Mouse (Mus musculus): Measurements from ENCODE around the gene Csad. TPM values are rescaled to one million over a fixed set of nuclear protein-coding genes. Genes with fewer than 3 reads are reported as not detected.
A peak's percentile ranks its signal among the peaks of the same experiment; 100 is the strongest.
"Not testable (repeated sequence)": the region's sequence is repeated elsewhere in the genome, so short reads cannot be mapped to it uniquely, and the experiment has no call there.

Csad gene
- polyA plus RNA-seq, 1 experiment: 33.2 TPM

- WGBS: 21% methylated on average over 21 of the region's 21 CpGs
These were observed 31.0 kb upstream of the Csad start for GRCm38 (mm10) chr15:102235371-102236027.

GRCm38 (mm10) chr15:102233896-102234295 lies 29.4 kb upstream of the Csad start:
- Histone ChIP-seq H3K27ac (ENCODE audit: insufficient read depth, low read length) (peak overlapping the region; percentile 68), H3K4me3 (ENCODE audit: extremely low read depth, insufficient read depth, insufficient read length) (no peak overlapping the region; the same call in 1 of the 2 replicates), H3K27me3 (ENCODE audit: control insufficient read depth, insufficient read depth, low read length) (no peaks in the 10 kb centered on the region), H3K36me3 (ENCODE audit: control insufficient read depth, insufficient read depth, low read length) (no peaks in the 10 kb centered on the region), H3K4me1 (ENCODE audit: control insufficient read depth, insufficient read depth, insufficient read length) (peaks cover 40% of the 10 kb centered on the region)
- peak in 1 of 2 experiments; percentile 56 for DNase-seq (ENCODE audit: low read depth in 1 of 2, low spot score in 2 of 2)
- TF ChIP-seq POLR2A (IDR thresholded peaks at IDR 0.05; ENCODE audit: low read depth, low read length) (no peak), CTCF (IDR thresholded peaks at IDR 0.05; ENCODE audit: extremely low read depth, insufficient read depth, insufficient read length, insufficient replicate concordance) (no peak)
- WGBS: 0% methylated on average over 2 of the region's 2 CpGs

More at GRCm38 (mm10) chr15:102235371-102236027, 31.0 kb upstream of the Csad start:
- Histone ChIP-seq H3K4me3 (ENCODE audit: extremely low read depth, insufficient read depth, insufficient read length) (peak overlapping the region; percentile 14; the same call in 1 of the 2 replicates), H3K27ac (ENCODE audit: insufficient read depth, low read length) (peak overlapping the region; percentile 38), H3K4me1 (ENCODE audit: control insufficient read depth, insufficient read depth, insufficient read length) (peaks cover 40% of the 10 kb centered on the region), H3K27me3 (ENCODE audit: control insufficient read depth, insufficient read depth, low read length) (no peaks in the 10 kb centered on the region), H3K36me3 (ENCODE audit: control insufficient read depth, insufficient read depth, low read length) (no peaks in the 10 kb centered on the region)
- TF ChIP-seq CTCF (IDR thresholded peaks at IDR 0.05; ENCODE audit: extremely low read depth, insufficient read depth, insufficient read length, insufficient replicate concordance): no peak
- no peak for TF ChIP-seq POLR2A (IDR thresholded peaks at IDR 0.05; ENCODE audit: low read depth, low read length)
- no peak for DNase-seq (ENCODE audit: low read depth in 1 of 2, low spot score in 2 of 2)

- TF ChIP-seq CTCF (IDR thresholded peaks at IDR 0.05; ENCODE audit: extremely low read depth, insufficient read depth, insufficient read length, insufficient replicate concordance) (no peak), POLR2A (IDR thresholded peaks at IDR 0.05; ENCODE audit: low read depth, low read length) (no peak)
- H3K4me1 ChIP-seq (ENCODE audit: control insufficient read depth, insufficient read depth, insufficient read length): peaks cover 40% of the 10 kb centered on the region
- no peaks in the 10 kb centered on the region for H3K27me3 ChIP-seq (ENCODE audit: control insufficient read depth, insufficient read depth, low read length)
- H3K27ac ChIP-seq (ENCODE audit: insufficient read depth, low read length): no peak overlapping the region
- no peak for DNase-seq (ENCODE audit: low read depth in 1 of 2, low spot score in 2 of 2)
- WGBS: 90% methylated on average over 7 of the region's 7 CpGs
- no peak overlapping the region for H3K4me3 ChIP-seq (ENCODE audit: extremely low read depth, insufficient read depth, insufficient read length)
- no peaks in the 10 kb centered on the region for H3K36me3 ChIP-seq (ENCODE audit: control insufficient read depth, insufficient read depth, low read length)
These were observed 28.2 kb upstream of the Csad start for GRCm38 (mm10) chr15:102232764-102233163.

GRCm38 (mm10) chr15:102231748-102232147 lies 27.2 kb upstream of the Csad start, which contains the start of gene Itgb7:
Gene Itgb7, minus strand, starts transcription at chr15:102231944.
- Histone ChIP-seq H3K27me3 (ENCODE audit: control insufficient read depth, insufficient read depth, low read length) (no peaks in the 10 kb centered on the region), H3K4me3 (ENCODE audit: extremely low read depth, insufficient read depth, insufficient read length) (peak within 1 kb of the TSS; percentile 69), H3K4me1 (ENCODE audit: control insufficient read depth, insufficient read depth, insufficient read length) (peaks cover 40% of the 10 kb centered on the region), H3K36me3 (ENCODE audit: control insufficient read depth, insufficient read depth, low read length) (0 out of 2 replicates have a peak, but pooled peaks cover 4% of the 10 kb centered on the region), H3K27ac (ENCODE audit: insufficient read depth, low read length) (peak within 1 kb of the TSS; percentile 84)
- WGBS: 8% methylated on average over 6 of the region's 6 CpGs
- TF ChIP-seq POLR2A (IDR thresholded peaks at IDR 0.05; ENCODE audit: low read depth, low read length) (peak; percentile 62; the same call in 1 of the 2 replicates), CTCF (IDR thresholded peaks at IDR 0.05; ENCODE audit: extremely low read depth, insufficient read depth, insufficient read length, insufficient replicate concordance) (no peak)
- peak in 1 of 2 experiments; percentile 81 for DNase-seq (ENCODE audit: low read depth in 1 of 2, low spot score in 2 of 2)

GRCm38 (mm10) chr15:102230408-102231321 lies 26.1 kb upstream of the Csad start:
- TF ChIP-seq CTCF (IDR thresholded peaks at IDR 0.05; ENCODE audit: extremely low read depth, insufficient read depth, insufficient read length, insufficient replicate concordance) (no peak), POLR2A (IDR thresholded peaks at IDR 0.05; ENCODE audit: low read depth, low read length) (no peak)
- Histone ChIP-seq H3K4me1 (ENCODE audit: control insufficient read depth, insufficient read depth, insufficient read length) (peaks cover 42% of the 10 kb centered on the region), H3K4me3 (ENCODE audit: extremely low read depth, insufficient read depth, insufficient read length) (peak overlapping the region; percentile 69), H3K27me3 (ENCODE audit: control insufficient read depth, insufficient read depth, low read length) (no peaks in the 10 kb centered on the region), H3K36me3 (ENCODE audit: control insufficient read depth, insufficient read depth, low read length) (0 out of 2 replicates have a peak, but pooled peaks cover 4% of the 10 kb centered on the region), H3K27ac (ENCODE audit: insufficient read depth, low read length) (peak overlapping the region; percentile 84)
- DNase-seq (ENCODE audit: low read depth in 1 of 2, low spot score in 2 of 2): peak in 1 of 2 experiments; percentile 56
- WGBS: 56% methylated on average over 17 of the region's 17 CpGs

GRCm38 (mm10) chr15:102225619-102226018 lies 21.1 kb upstream of the Csad start:
- WGBS: 17% methylated on average over 6 of the region's 6 CpGs
- H3K27ac ChIP-seq (ENCODE audit: insufficient read depth, low read length): peak overlapping the region; percentile 25; the same call in 1 of the 2 replicates
- H3K36me3 ChIP-seq (ENCODE audit: control insufficient read depth, insufficient read depth, low read length): peaks cover 19% of the 10 kb centered on the region
- H3K27me3 ChIP-seq (ENCODE audit: control insufficient read depth, insufficient read depth, low read length); H3K4me3 ChIP-seq (ENCODE audit: extremely low read depth, insufficient read depth, insufficient read length); DNase-seq (ENCODE audit: low read depth in 1 of 2, low spot score in 2 of 2): not testable (repeated sequence)
- peaks cover 12% of the 10 kb centered on the region for H3K4me1 ChIP-seq (ENCODE audit: control insufficient read depth, insufficient read depth, insufficient read length)

Measured in spleen, adult 2 months (tissue).